Mouse (Mus musculus) MEL (cell line): ENCODE measurements around the gene Olfr657.

Source experiments
- E2F4 ChIP-seq: IDR thresholded peaks from 2 replicates; pipeline ENCODE4 v1.6.1; 2011; ENCODE audit warnings: low read depth, low read length, improper control_type of control experiment, borderline replicate concordance
- EP300 ChIP-seq, 2 experiments: IDR thresholded peaks; 2 replicates each; pipeline ENCODE4 v1.6.1; 2011; ENCODE audit warnings: improper control_type of control experiment in 2 of 2, low read length in 2 of 2, low read depth in 1 of 2, mild to moderate bottlenecking in 1 of 2
- JUND ChIP-seq: IDR thresholded peaks from 2 replicates; pipeline ENCODE4 v1.6.1; 2011; ENCODE audit warnings: low read depth, mild to moderate bottlenecking, improper control_type of control experiment, low read length
- POLR2A ChIP-seq, 2 experiments: IDR thresholded peaks; 2 replicates each; pipeline ENCODE4 v1.6.1; 2011 to 2012; ENCODE audit warnings: low read length in 2 of 2, mild to moderate bottlenecking in 2 of 2, control low read depth in 1 of 2, improper control_type of control experiment in 1 of 2, low read depth in 1 of 2, moderate library complexity in 1 of 2; ENCODE audit not compliant: control insufficient read depth in 1 of 2, insufficient read depth in 1 of 2, poor library complexity in 1 of 2
- UBTF ChIP-seq: IDR thresholded peaks from 2 replicates; pipeline ENCODE4 v1.6.1; 2012; ENCODE audit warnings: low read depth, mild to moderate bottlenecking, inconsistent platforms, low read length, improper control_type of control experiment, moderate library complexity, borderline replicate concordance; ENCODE audit not compliant: insufficient read depth

DNA sequence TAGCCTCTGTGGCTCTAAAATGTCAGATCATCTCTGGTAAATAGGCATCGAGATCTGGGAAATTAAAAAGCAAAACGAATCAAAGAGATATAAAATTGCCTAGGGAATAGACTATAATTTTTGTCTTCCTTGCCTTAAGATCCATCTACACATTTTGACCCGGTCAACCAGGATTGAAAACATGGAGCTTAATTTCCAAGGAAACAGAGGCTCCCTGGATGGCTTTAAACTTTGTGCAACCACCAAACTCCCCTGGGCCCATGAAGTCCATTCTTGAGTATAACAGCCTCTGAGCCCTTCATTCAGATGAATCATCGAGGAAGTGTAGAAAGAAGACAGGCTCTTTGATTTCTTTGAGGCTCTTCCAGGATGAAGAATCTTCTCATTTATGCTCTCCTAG, 10.9 kb upstream of the Olfr657 start, which contains the start of gene Olfr656:
- no peak for TF ChIP-seq JUND
- no peak for TF ChIP-seq E2F4
- TF ChIP-seq EP300 (IDR thresholded peaks at IDR 0.05; ENCODE audit: low read depth in 1 of 2, low read length in 2 of 2), result no peak
- TF ChIP-seq UBTF, result no peak
- no peak for TF ChIP-seq POLR2A (IDR thresholded peaks at IDR 0.05; ENCODE audit: control insufficient read depth in 1 of 2, insufficient read depth in 1 of 2, low read depth in 1 of 2, low read length in 2 of 2, poor library complexity in 1 of 2)
